Mouse (Mus musculus): ENCODE measurements around the gene Gpc6. TPM values are rescaled to one million over a fixed set of nuclear protein-coding genes. Genes with fewer than 3 reads are reported as not detected.

Gpc6 gene
- total and polyA plus RNA-seq, 3 experiments: not detected

GRCm38 (mm10) chr14:117122036-117122435, 196.9 kb downstream of the Gpc6 start:
- H3K9me3 ChIP-seq (replicated peaks; ENCODE audit: insufficient read depth, low read length): no peaks in the 10 kb centered on the region
- H3K27ac ChIP-seq (ENCODE audit: control insufficient read depth, low read depth, low read length): no peak overlapping the region
- no peak for DNase-seq (ENCODE audit: low read depth, low spot score)
- H3K36me3 ChIP-seq (ENCODE audit: control insufficient read depth in 1 of 2, insufficient read depth in 2 of 2, low read length in 2 of 2): no peaks in the 10 kb centered on the region
- TF ChIP-seq USF2 (IDR thresholded peaks at IDR 0.05; ENCODE audit: borderline replicate concordance in 1 of 2, insufficient read depth in 1 of 2, low read depth in 1 of 2, low read length in 2 of 2): no peak
- TF ChIP-seq BHLHE40 (IDR thresholded peaks at IDR 0.05; ENCODE audit: borderline replicate concordance, low read depth, low read length): no peak
- no peak for TF ChIP-seq POLR2A (IDR thresholded peaks at IDR 0.05; ENCODE audit: control insufficient read depth in 1 of 2, insufficient read depth in 1 of 2, low read depth in 1 of 2, low read length in 2 of 2, poor library complexity in 1 of 2)
- TF ChIP-seq UBTF (IDR thresholded peaks at IDR 0.05; ENCODE audit: borderline replicate concordance, insufficient read depth, low read depth, low read length): no peak
- TF ChIP-seq CHD1 (IDR thresholded peaks at IDR 0.05; ENCODE audit: low read depth, low read length): no peak
- TF ChIP-seq ETS1 (IDR thresholded peaks at IDR 0.05; ENCODE audit: low read depth, low read length): no peak
- no peak for TF ChIP-seq MAX (IDR thresholded peaks at IDR 0.05; ENCODE audit: low read length)
- TF ChIP-seq RAD21 (IDR thresholded peaks at IDR 0.05; ENCODE audit: low read depth, low read length): no peak
- no peak for TF ChIP-seq MYC (IDR thresholded peaks at IDR 0.05; ENCODE audit: low read depth, low read length)
- TF ChIP-seq MAFK (IDR thresholded peaks at IDR 0.05; ENCODE audit: borderline replicate concordance, low read depth, low read length): no peak
- TF ChIP-seq TAL1 (IDR thresholded peaks at IDR 0.05; ENCODE audit: low read length): no peak
- TF ChIP-seq GABPA (IDR thresholded peaks at IDR 0.05; ENCODE audit: low read depth, low read length): no peak
- no peak for TF ChIP-seq POLR2AphosphoS5 (IDR thresholded peaks at IDR 0.05; ENCODE audit: borderline replicate concordance, low read depth, low read length)
- TF ChIP-seq GATA1 (IDR thresholded peaks at IDR 0.05; ENCODE audit: low read depth, low read length): no peak
- TF ChIP-seq SIN3A (IDR thresholded peaks at IDR 0.05; ENCODE audit: low read length): no peak
- TF ChIP-seq MXI1 (IDR thresholded peaks at IDR 0.05; ENCODE audit: low read depth, low read length): no peak
- TF ChIP-seq KAT2A (conservative IDR thresholded peaks at IDR 0.05; ENCODE audit: low read depth, low read length): no peak
- H3K9ac ChIP-seq (ENCODE audit: control insufficient read depth, low read depth, low read length, poor library complexity, severe bottlenecking): no peak overlapping the region
- no peaks in the 10 kb centered on the region for H3K4me1 ChIP-seq (ENCODE audit: control insufficient read depth in 1 of 2, insufficient read depth in 2 of 2, low read length in 2 of 2)
- H3K79me2 ChIP-seq (ENCODE audit: control insufficient read depth, insufficient read depth, low read length, poor library complexity): no peaks in the 10 kb centered on the region
- H3K27me3 ChIP-seq (ENCODE audit: control insufficient read depth in 1 of 2, insufficient read depth in 2 of 2, low read length in 2 of 2): no peaks in the 10 kb centered on the region
- H3K4me3 ChIP-seq (ENCODE audit: control insufficient read depth in 1 of 2, insufficient read depth in 1 of 2, low read depth in 2 of 2, low read length in 2 of 2): no peak overlapping the region

- no peaks in the 10 kb centered on the region for H3K9me3 ChIP-seq (replicated peaks; ENCODE audit: insufficient read depth, low read length)
- TF ChIP-seq USF2 (IDR thresholded peaks at IDR 0.05; ENCODE audit: borderline replicate concordance in 1 of 2, insufficient read depth in 1 of 2, low read depth in 1 of 2, low read length in 2 of 2): no peak
- no peak for TF ChIP-seq JUND (IDR thresholded peaks at IDR 0.05; ENCODE audit: low read depth, low read length)
- TF ChIP-seq MAX (IDR thresholded peaks at IDR 0.05; ENCODE audit: low read length): no peak
- no peak for TF ChIP-seq MYB (IDR thresholded peaks at IDR 0.05; ENCODE audit: low read depth, low read length)
- TF ChIP-seq RCOR1 (IDR thresholded peaks at IDR 0.05; ENCODE audit: low read depth, low read length): no peak
- TF ChIP-seq GATA1 (IDR thresholded peaks at IDR 0.05; ENCODE audit: low read depth, low read length): no peak
- TF ChIP-seq TBP (IDR thresholded peaks at IDR 0.05; ENCODE audit: low read depth, low read length): no peak
- no peak for TF ChIP-seq SMC3 (IDR thresholded peaks at IDR 0.05; ENCODE audit: low read depth, low read length)
- TF ChIP-seq MAZ (IDR thresholded peaks at IDR 0.05; ENCODE audit: low read depth, low read length): no peak
- TF ChIP-seq CTCF (IDR thresholded peaks at IDR 0.05 in 2 of 3, conservative IDR thresholded peaks at IDR 0.05 in 1 of 3; ENCODE audit: control insufficient read depth in 1 of 3, insufficient read depth in 1 of 3, low read depth in 2 of 3, low read length in 3 of 3, poor library complexity in 1 of 3, severe bottlenecking in 1 of 3): no peak
- no peak for TF ChIP-seq ZNF384 (IDR thresholded peaks at IDR 0.05; ENCODE audit: low read depth, low read length)
- no peak for TF ChIP-seq USF1 (IDR thresholded peaks at IDR 0.05; ENCODE audit: low read depth, low read length)
- TF ChIP-seq GABPA (IDR thresholded peaks at IDR 0.05; ENCODE audit: low read depth, low read length): no peak
- TF ChIP-seq SIN3A (IDR thresholded peaks at IDR 0.05; ENCODE audit: low read length): no peak
- TF ChIP-seq ZKSCAN1 (IDR thresholded peaks at IDR 0.05; ENCODE audit: low read depth, low read length): no peak
- no peaks in the 10 kb centered on the region for H3K4me1 ChIP-seq (ENCODE audit: control insufficient read depth in 1 of 2, insufficient read depth in 2 of 2, low read length in 2 of 2)
- H3K27me3 ChIP-seq (ENCODE audit: control insufficient read depth in 1 of 2, insufficient read depth in 2 of 2, low read length in 2 of 2): no peaks in the 10 kb centered on the region
- DNase-seq (ENCODE audit: low read depth, low spot score): no peak
- H3K9ac ChIP-seq (ENCODE audit: control insufficient read depth, low read depth, low read length, poor library complexity, severe bottlenecking): no peak overlapping the region
- H3K36me3 ChIP-seq (ENCODE audit: control insufficient read depth in 1 of 2, insufficient read depth in 2 of 2, low read length in 2 of 2): no peaks in the 10 kb centered on the region
- no peak overlapping the region for H3K27ac ChIP-seq (ENCODE audit: control insufficient read depth, low read depth, low read length)
- H3K4me3 ChIP-seq (ENCODE audit: control insufficient read depth in 1 of 2, insufficient read depth in 1 of 2, low read depth in 2 of 2, low read length in 2 of 2): no peak overlapping the region
- no peaks in the 10 kb centered on the region for H3K79me2 ChIP-seq (ENCODE audit: control insufficient read depth, insufficient read depth, low read length, poor library complexity)
These were observed 205.2 kb downstream of the Gpc6 start for GRCm38 (mm10) chr14:117130334-117130733.
